Mouse (Mus musculus) myocyte (in vitro differentiated cells): ENCODE results near the gene Fam89b.

Experiments used
- CEBPB ChIP-seq: IDR thresholded peaks from 2 replicates; pipeline ENCODE4 v1.6.1; 2011; ENCODE audit warnings: mild to moderate bottlenecking, moderate library complexity; ENCODE audit not compliant: poor library complexity, insufficient read depth, severe bottlenecking
- MAX ChIP-seq: IDR thresholded peaks from one replicate; pipeline ENCODE4 v1.6.1; 2011; ENCODE audit warnings: low read depth, mild to moderate bottlenecking, control low read depth
- MYOD1 ChIP-seq, 3 experiments: IDR thresholded peaks; one replicate each; pipeline ENCODE4 v1.6.1; 2011; ENCODE audit warnings: control low read depth in 2 of 3, low read depth in 2 of 3, mild to moderate bottlenecking in 2 of 3, moderate library complexity in 1 of 3; ENCODE audit not compliant: insufficient read length in 2 of 3, control insufficient read depth in 1 of 3
- MYOG ChIP-seq, 3 experiments: IDR thresholded peaks; one replicate each; pipeline ENCODE4 v1.6.1; 2011; ENCODE audit warnings: control low read depth in 2 of 3, low read depth in 2 of 3, mild to moderate bottlenecking in 2 of 3; ENCODE audit not compliant: insufficient read length in 2 of 3, control insufficient read depth in 1 of 3, insufficient read depth in 1 of 3
- POLR2A ChIP-seq: IDR thresholded peaks from one replicate; pipeline ENCODE4 v1.6.1; 2011; ENCODE audit warnings: low read depth, mild to moderate bottlenecking, control low read depth, moderate library complexity; ENCODE audit not compliant: insufficient read length
- POLR2AphosphoS2 ChIP-seq: IDR thresholded peaks from one replicate; pipeline ENCODE4 v1.6.1; 2011; ENCODE audit warnings: low read depth, control low read depth; ENCODE audit not compliant: insufficient read length
- REST ChIP-seq: IDR thresholded peaks from one replicate; pipeline ENCODE4 v1.6.1; 2011; ENCODE audit warnings: mild to moderate bottlenecking, control low read depth, moderate library complexity; ENCODE audit not compliant: insufficient read depth, insufficient read length
- TCF12 ChIP-seq: IDR thresholded peaks from one replicate; pipeline ENCODE4 v1.6.1; 2011; ENCODE audit warnings: mild to moderate bottlenecking, control low read depth; ENCODE audit not compliant: poor library complexity, insufficient read depth, severe bottlenecking
- USF1 ChIP-seq: IDR thresholded peaks from one replicate; pipeline ENCODE4 v1.6.1; 2011; ENCODE audit warnings: low read depth, mild to moderate bottlenecking, control low read depth, moderate library complexity

GRCm38 (mm10) chr19:5723934-5724548 is 5.4 kb downstream of the Fam89b start:
- TF ChIP-seq MYOG (IDR thresholded peaks at IDR 0.05; ENCODE audit: control insufficient read depth in 1 of 3, insufficient read depth in 1 of 3, insufficient read length in 2 of 3, low read depth in 2 of 3): no peak
- TF ChIP-seq CEBPB: no peak
- no peak for TF ChIP-seq MAX
- peak; percentile 31 for TF ChIP-seq POLR2A
- no peak for TF ChIP-seq TCF12
- TF ChIP-seq MYOD1 (IDR thresholded peaks at IDR 0.05; ENCODE audit: control insufficient read depth in 1 of 3, insufficient read length in 2 of 3, low read depth in 2 of 3): peak in 1 of 3 experiments; percentile 5
- no peak for TF ChIP-seq USF1
- TF ChIP-seq REST: no peak
- peak; percentile 65 for TF ChIP-seq POLR2AphosphoS2
